Mouse (Mus musculus) left cerebral cortex, adult 6 months (tissue): ENCODE data around the gene Vmn2r42. TPM values are rescaled to one million over a fixed set of nuclear protein-coding genes. Genes with fewer than 3 reads are reported as not detected.

Source experiments
- long read RNA-seq, 2 experiments: library from polyadenylated mRNA; unstranded; transcript quantifications; one replicate each; pipeline ENCODE4 v2.0.0; 2019 to 2020
- polyA plus RNA-seq: library from polyadenylated mRNA; unstranded; fragments of <200 nt; fragmentation: Nextera tagmentation; gene quantifications from 2 replicates; pipeline ENCODE4 v1.2.3, GENCODE M21; 2021

Gene Vmn2r42
- polyA plus RNA-seq = not detected in 2 replicates
- long read RNA-seq, experiment 1 = 0 reads
- long read RNA-seq, experiment 2 = 0 reads

DNA sequence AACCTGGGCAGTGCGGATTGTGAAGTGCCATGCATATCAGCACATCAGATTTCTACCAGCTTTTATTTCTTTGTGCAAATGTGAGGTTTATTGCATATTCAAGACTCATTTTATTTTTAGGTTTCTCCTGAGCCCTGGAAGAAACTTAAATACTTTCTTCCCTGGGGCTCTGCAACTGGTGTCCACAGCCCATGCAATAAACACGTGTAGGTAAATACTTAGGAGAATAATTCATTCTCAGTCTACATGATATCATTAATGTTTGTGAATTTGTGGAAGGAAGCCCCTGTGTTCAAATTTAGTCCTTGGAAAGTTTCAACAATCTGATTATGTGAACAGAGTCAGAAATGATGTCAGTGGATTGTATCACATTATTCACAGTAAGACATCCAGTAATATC is at the start of gene Vmn2r42:
Gene Vmn2r42, minus strand, starts transcription at position 101 of the 400 bp plus-strand sequence.

DNA sequence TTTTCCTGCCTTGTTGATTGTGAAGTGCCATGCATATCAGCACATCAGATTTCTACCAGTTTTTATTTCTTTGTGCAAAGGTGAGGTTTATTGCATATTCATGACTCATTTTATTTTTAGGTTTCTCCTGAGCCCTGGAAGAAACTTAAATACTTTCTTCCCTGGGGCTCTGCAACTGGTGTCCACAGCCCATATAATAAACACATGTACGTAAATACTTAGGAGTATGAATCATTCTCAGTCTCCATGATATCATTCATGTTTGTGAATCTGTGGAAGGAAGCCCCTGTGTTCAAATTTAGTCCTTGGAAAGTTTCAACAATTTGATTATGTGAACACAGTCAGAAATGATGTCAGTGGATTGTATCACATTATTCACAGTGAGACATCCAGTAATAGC is 38.6 kb downstream of the Vmn2r42 start, which contains the start of gene Vmn2r41:
Gene Vmn2r41, minus strand, starts transcription at position 101 of the 400 bp plus-strand sequence.

Other genes starting within 250 kb of the Vmn2r42 start
- not detected in 2 replicates for gene Vmn2r41, start 38.7 kb downstream of the Vmn2r42 start, polyA plus RNA-seq
- not detected in 2 replicates for gene Vmn2r43, start 60.3 kb upstream of the Vmn2r42 start, polyA plus RNA-seq
- gene Vmn2r44, start 183.0 kb upstream of the Vmn2r42 start, polyA plus RNA-seq = not detected in 2 replicates